Mouse (Mus musculus) kidney, adult 2 months (tissue): ENCODE data around the gene Vps13a.

ENCODE experiments used
- CTCF ChIP-seq: fragments of 200-500 bp; conservative IDR thresholded peaks from 2 replicates; pipeline ENCODE4 v1.5.1; 2011; ENCODE audit warnings: low read depth, mild to moderate bottlenecking, control low read depth, low read length, moderate library complexity, mixed read lengths; ENCODE audit not compliant: insufficient read depth, insufficient read length
- POLR2A ChIP-seq: fragments of 200-500 bp; IDR thresholded peaks from one replicate; pipeline ENCODE4 v1.6.1; 2011; ENCODE audit warnings: low read depth, low read length, control low read depth

DNA sequence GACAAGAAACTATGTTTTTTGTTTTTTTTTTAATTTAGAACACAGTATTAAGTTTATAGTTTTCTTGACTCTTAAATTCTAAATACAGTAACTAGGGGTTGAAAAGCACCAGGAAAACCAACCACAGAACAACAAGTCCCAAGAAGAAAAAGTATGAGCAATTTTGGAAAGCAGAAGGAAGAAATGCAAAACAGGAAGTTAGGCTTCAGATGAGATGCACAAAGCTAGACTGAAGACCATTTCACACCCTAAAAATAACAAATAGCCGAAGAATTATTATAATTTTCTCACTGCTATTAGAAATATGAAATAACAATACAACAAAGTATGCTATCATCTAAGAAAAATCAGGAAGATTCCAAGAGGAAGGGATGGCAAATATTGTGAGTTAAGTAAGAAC is 78.9 kb downstream of the Vps13a start:
- no peak for TF ChIP-seq CTCF
- TF ChIP-seq POLR2A: no peak
